Mouse (Mus musculus): Measurements from ENCODE around the gene Rbm8a.
"Not testable (repeated sequence)": the region's sequence is repeated elsewhere in the genome, so short reads cannot be mapped to it uniquely, and the experiment has no call there.

Gene Rbm8a

DNA sequence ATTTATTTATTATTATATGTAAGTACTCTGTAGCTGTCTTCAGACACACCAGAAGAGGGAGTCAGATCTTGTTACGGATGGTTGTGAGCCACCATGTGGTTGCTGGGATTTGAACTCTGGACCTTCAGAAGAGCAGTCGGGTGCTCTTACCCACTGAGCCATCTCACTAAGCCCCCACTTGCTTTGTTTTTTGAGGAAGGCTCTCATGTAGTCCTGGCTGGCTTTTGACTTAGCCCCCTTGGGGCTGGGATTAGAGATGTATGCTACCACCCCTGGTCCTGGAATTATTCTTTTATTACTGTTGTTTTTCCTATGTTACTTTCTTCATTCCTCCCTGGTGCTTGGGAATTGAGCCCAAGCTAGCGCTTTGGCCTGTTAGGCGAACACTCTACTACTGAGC is 23.7 kb upstream of the Rbm8a start:
- DNase-seq: not testable (repeated sequence)

GRCm38 (mm10) chr3:96606618-96607017 is 23.1 kb upstream of the Rbm8a start:
- no peak for DNase-seq

DNA sequence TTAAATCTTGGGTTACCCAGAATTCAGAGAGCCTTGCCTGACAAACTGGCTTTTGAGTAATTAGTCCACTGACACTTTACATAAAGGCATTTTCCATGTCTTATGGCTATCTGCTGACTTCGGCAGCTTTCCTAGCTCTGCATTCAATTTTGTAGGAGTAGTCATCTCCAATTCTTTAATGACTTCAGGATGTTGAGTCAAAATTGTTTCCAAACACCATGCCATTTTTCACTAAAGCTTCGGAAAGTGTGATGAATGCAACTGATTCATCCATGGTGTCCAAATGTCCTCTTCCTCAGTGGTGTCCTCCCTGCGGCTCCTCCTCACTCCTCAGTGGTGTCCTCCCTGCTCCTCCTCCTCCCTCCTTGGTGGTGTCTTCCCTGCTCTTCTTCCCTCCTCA is 11.8 kb upstream of the Rbm8a start:
- no peak for DNase-seq

DNA sequence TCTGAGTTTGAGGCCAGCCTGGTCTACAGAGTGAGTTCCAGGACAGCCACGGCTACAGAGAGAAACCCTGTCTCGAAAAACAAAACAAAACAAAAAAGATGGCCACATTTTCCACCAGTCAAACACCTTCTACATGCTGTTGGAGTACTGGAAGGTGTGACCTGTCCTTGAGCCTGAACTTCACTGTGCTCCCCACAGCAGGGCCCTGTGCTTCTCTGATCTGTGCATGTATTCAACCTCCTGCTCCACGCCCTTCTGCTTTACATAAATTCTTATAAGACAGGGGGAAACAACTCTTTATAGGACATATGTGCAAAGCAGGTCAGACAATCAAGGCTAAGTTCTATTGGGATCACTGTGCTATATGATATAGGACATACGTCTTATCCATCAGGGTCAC is 6.5 kb upstream of the Rbm8a start:
- no peak for DNase-seq

DNA sequence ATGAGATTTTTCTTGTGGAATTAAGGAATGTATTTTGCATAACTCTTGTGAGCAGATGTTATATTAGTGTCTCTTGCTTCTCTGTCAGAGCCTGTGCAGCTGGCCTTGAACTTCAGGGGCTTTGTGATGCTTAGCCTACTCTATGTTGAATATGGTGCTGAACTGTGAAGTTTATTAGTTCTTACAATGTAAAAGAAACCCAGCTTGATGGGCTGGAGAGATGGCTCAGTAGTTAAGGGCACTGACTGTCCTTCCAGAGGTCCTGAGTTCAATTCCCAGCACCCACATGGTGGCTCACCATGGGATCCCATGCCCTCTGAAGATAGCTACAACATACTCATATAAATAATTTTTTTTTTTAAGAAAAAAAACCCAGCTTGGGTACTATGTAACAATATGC is 2.3 kb downstream of the Rbm8a start:
- no peak for DNase-seq

- no peak for DNase-seq
These were observed 4.3 kb downstream of the Rbm8a start for GRCm38 (mm10) chr3:96634015-96634414.

GRCm38 (mm10) chr3:96634928-96635879 is 5.5 kb downstream of the Rbm8a start, which contains the start of the genes Pex11b and Gm42957:
Pex11b (plus strand) TSS chr3:96635376.
Gm42957 (plus strand) TSS chr3:96635474.
- DNase-seq: peak; percentile 85

DNA sequence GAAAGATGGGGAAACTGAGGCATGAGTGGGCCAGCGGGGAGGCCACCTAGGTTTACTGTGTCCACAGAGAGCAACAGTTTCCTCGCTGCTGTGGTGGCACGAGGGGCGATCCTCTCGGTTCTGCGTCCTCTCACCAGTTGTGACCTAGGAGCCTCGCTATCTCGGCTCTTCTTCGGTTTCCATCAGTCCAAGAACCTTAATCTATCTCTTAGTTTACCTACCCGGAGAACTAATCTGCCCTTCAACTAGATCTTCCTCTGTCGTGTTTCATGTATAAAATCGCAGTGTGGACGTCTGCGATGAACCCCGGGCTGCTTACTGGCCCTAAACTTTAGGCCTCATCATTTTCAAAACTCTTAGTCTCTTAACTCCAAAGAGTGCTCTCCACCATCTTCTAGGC is 6.2 kb downstream of the Rbm8a start:
- DNase-seq: no peak

DNA sequence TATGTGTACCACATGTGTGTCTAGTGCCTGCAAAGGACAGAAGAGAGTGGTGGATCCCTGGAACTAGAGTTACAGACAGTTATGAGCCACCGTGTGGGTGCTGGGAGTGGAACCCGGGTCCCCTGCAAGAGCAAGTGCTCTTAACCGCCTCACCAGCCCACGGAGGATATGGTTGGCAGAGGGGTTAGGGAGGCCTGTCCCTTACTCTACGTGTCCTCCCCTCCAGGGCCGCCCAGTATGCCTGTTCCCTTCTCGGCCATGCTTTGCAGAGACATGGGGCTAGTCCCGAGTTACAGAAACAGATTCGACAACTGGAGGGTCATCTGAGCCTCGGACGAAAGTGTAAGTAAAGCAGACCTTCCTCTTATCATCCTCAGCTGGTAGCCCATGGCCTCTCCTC is 6.7 kb downstream of the Rbm8a start:
- DNase-seq: no peak

DNA sequence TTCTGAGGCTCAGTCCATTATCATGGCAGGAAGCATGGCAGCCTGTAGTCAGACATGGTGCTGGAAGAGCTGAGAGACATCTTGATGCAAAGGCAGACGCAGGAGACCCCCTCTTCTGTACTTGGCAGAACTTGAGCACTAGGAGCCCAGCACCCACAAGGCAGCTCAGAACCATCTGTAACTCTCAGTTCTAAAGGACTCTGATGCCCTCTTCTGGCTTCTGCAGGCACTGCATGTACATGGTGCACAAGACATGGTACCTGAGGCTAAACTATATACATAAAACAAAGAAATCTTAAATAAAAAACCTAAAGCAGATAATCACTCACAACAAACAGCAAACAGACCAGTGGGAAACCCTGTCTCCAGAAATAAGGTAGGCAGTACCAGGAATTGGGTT is 9.5 kb downstream of the Rbm8a start:
- peak; percentile 78 for DNase-seq

- peak; percentile 15 for DNase-seq
These were observed 15.4 kb downstream of the Rbm8a start, which contains the start of gene Itga10 for GRCm38 (mm10) chr3:96645018-96645649. Itga10 (plus strand) TSS chr3:96645584.

- DNase-seq: no peak
These were observed 17.6 kb downstream of the Rbm8a start for GRCm38 (mm10) chr3:96647365-96647764.

DNA sequence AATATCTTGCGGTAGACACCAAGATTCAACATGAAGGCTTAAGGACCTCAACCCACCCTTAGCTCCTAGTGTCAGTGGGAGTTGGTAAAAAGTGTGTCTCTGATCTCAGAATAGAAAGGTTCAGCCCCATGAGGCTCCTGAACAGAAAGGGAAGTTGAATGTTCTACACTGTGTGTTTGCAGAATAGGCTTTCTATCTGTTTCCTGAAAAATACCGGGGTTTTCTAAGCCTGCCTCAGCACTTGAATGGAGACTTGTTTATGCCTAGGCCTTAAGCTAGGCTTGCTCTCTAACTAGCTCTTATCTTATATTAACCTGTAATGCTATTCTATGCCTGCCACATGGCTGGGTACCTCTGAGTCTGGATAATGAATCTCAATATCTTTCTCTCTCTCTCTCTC is 31.2 kb downstream of the Rbm8a start:
- DNase-seq: no peak

DNA sequence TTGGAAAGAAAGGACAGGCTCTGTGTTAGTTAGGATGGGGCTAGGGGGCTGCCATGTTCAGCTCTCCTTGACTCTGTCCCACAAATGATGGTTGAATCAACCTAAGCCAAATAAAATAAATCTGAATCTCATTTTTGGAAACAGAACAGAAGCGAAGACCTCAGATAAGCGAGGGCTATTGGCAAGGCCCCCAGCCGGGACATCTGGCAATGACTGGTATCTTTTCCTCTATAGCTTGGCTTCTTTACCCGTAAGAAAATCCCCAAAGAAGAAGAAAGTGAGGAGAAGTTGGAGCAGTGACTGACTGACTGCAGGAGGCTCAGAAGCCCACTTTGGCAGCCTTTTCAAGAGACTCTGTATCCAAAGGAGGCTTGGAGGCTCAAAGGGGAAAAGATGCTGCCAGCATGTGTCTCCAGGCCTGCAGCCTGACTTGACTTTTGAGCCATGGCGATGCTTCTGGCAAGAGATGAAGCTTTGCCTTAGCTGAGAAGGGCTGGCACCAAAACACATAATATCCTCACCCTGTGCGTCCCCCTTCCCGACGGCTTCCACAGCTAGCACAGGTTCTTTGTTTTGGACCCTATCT is 33.1 kb downstream of the Rbm8a start:
- no peak for DNase-seq

GRCm38 (mm10) chr3:96663432-96664239 is 33.9 kb downstream of the Rbm8a start:
- peak; percentile 67 for DNase-seq

GRCm38 (mm10) chr3:96665732-96666363 is 36.1 kb downstream of the Rbm8a start:
- not testable (repeated sequence) for DNase-seq

DNA sequence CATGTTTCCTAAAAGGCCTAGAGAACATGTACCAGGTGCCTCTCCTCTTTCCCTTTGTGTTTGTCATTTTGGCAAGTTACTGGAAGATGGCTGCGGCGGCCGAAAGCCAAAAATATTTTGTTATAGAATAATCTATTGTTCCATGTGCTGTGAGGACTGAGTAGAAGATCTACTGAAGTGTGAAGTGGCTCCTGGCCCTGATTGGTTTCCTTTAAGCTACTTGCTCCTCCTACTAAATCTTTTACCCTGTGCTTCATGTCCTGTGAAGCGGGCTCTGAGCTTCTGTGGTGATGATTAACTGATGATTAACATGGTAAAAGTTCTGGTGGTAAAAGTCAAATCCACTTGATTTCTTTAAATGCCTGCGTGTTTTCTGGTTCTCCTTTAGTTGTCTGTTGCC is 37.2 kb downstream of the Rbm8a start:
- no peak for DNase-seq

DNA sequence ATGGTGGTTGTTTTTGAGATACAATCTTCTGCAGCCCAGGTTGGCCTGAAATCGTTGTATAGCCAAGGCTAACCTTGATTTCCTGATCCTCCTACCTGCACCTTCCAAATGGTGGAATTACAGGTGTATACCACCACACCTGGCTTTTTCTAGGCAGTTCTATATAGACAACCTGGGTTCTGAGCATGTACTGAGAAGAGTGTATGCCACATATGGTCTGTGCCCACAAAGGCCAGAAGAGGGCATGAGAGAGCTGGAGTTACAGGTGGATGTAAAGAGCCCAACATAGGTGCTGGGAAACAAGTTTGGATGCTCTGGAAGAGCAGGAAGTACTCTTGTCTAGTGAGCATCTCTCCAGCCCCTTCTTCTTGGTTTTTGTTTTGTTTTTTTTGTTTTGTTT is 37.6 kb downstream of the Rbm8a start:
- peak; percentile 34 for DNase-seq

DNA sequence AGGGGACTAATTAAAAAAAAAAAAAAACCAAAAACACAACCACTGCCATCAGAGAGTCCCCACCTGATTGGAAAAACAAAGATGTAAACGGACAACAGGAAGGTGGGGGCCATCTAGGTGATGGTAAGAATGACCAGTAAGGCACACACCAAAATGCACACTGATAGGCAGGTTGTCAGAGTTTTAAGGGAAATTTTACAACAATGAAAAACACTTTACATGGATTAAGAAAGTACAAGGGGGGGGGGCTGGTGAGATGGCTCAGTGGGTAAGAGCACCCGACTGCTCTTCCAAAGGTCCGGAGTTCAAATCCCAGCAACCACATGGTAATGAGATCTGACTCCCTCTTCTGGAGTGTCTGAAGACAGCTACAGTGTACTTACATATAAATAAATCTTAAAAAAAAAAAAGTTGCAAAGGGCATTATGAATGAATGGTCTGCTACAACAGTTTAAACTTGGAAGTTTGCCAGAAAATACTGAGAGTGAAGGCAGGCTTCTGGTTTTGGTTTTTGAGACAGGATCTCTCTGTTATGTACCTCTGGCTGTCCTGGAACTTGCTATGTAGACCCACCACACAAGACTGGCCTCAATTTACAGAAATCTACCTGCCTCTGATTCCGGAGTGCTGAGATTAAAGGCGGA is 38.8 kb downstream of the Rbm8a start:
- DNase-seq: no peak

- peak; percentile 88 for DNase-seq
These were observed 40.2 kb downstream of the Rbm8a start, which contains the start of gene Ankrd35 for GRCm38 (mm10) chr3:96669727-96670468. Ankrd35 (plus strand) TSS chr3:96670131.

- no peak for DNase-seq
These were observed 41.8 kb downstream of the Rbm8a start for GRCm38 (mm10) chr3:96671519-96671918.

Data from liver (tissue).